Mouse (Mus musculus): ENCODE data around the gene Vmn2r97.
"Not testable (repeated sequence)": the region's sequence is repeated elsewhere in the genome, so short reads cannot be mapped to it uniquely, and the experiment has no call there.

Vmn2r97 gene

GRCm38 (mm10) chr17:18914000-18914399 is at the start of gene Vmn2r97:
TSS of gene Vmn2r97 (plus strand) at chr17:18914300.
- in situ Hi-C loops (cut with MboI; ENCODE audit: unreplicated experiment in 2 of 2) = not testable (repeated sequence)

GRCm38 (mm10) chr17:18882436-18882835 is 31.7 kb upstream of the Vmn2r97 start:
- in situ Hi-C loops (cut with MboI; ENCODE audit: unreplicated experiment in 2 of 2) = not testable (repeated sequence)

GRCm38 (mm10) chr17:18889745-18890329 is 24.3 kb upstream of the Vmn2r97 start:
- in situ Hi-C loops (cut with MboI; ENCODE audit: unreplicated experiment in 2 of 2) = no loop called here

GRCm38 (mm10) chr17:18957800-18958199 is 43.7 kb downstream of the Vmn2r97 start:
- in situ Hi-C loops (cut with MboI; ENCODE audit: unreplicated experiment in 2 of 2) = loop anchor here in 1 of 2 experiments (25.0 kb wide), 1 partner anchor 395 kb away; the partner anchor contains the start of gene Vmn2r96

DNA sequence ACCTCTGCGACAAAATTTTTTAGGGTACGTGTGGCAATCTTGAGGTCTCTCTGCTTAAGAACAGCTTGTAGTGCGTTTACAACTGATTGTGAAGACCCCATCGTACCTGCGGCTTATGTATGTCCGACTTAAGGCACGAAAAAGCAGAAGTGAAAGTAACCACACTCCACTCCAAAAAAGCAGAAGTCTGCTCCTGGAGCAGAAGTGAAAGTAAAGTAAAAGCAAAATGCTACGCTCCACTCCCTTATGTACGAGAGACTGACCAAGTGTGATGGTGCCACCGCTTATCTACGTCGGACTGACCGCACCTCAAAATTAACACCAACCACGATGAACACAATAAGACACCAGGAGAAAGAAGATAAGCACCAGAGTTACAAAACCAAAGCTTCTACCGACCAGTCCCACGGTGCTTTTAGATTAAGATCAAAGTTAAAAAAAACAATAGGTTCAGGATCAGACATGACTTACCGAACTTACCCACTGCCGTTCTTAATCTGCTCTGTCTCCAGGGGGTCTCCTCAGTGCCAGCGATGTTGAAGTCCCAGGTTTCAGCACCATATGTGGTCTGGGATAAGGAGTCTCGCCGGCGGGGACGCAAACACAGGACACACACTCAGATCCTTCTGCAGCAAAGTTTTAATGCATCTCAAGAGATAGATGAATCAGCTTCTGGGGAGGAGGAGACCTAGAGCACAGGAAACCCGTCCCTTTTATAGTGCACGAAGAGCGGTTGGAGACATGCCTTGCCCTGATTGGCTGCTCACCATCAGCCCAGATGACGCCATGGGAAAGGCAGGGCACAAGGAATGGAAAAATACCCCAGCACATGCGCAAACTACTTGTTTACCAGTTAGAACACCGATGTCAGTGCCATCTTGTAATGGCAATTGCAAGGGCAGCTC is 54.5 kb downstream of the Vmn2r97 start:
- in situ Hi-C loops (cut with MboI; ENCODE audit: unreplicated experiment in 2 of 2) = loop anchor here in 1 of 2 experiments (25.0 kb wide), 1 partner anchor 406 kb away; the partner anchor contains the start of gene Vmn2r96
